Mouse (Mus musculus): ENCODE measurements around the gene Nutf2-ps1.

Nutf2-ps1 gene

GRCm38 (mm10) chr19:53571056-53571455, 17.8 kb downstream of the Nutf2-ps1 start:
- no peak for DNase-seq (ENCODE audit: low read depth, low spot score)

- DNase-seq (ENCODE audit: low read depth, low spot score) = no peak
Observed at GRCm38 (mm10) chr19:53568553-53568952, 20.3 kb downstream of the Nutf2-ps1 start.

- no peak for DNase-seq (ENCODE audit: low read depth, low spot score)
Observed at GRCm38 (mm10) chr19:53567864-53568263, 21.0 kb downstream of the Nutf2-ps1 start.

DNA sequence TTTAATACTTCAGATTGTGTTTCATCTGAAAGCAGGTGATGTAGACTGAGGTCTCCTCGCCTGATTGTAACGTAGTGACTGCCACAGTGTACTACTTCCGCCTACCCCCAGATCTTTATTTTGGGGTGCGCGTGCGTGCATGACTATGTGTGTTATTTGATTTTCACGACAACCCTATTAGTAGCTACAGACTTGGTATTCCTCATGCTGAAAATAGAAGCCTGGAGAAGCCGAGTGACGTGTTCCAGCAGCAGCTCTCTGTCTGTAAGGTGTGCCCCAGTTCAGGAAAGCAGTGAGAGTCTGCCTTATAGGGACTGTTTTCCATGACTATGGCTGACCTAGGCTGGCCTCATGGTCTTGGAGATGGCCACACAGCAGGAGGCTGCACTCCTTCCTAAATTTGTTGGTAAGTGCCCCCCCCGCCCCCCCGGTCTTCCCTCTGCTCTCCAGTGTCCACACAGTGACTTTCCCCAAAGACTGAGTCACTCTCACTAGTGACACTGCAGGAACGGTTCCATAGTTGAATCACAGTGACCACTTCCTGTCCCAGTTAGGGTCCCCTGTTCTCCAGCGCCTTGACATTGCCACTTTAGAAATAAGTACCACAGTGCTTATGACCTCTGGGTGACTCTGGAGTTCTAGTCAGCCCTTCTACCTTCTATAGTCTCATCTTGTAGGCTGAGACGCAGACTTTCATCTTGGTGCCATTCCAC, 23.1 kb downstream of the Nutf2-ps1 start:
- DNase-seq (ENCODE audit: low read depth, low spot score) = no peak

DNA sequence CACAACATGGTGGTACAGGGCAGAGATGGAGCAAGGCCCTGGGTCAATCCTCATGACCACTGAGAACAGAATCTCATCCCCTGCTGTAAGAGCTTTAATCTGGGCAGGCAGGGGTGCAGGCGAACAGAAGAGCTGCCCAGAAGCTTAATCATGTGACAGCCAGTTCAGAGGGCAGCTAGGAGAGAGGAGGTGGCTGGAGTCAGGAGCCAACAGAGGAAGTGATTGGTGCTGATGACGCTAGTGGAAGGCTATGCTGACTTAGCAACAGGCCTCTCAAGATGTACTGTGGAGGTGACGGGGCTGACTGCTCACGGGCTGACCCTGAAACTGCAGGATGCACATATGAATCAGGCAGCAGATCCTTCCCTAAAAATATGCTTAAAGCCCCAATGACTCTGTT, 24.7 kb downstream of the Nutf2-ps1 start:
- no peak for DNase-seq (ENCODE audit: low read depth, low spot score)

GRCm38 (mm10) chr19:53560436-53560835, 28.4 kb downstream of the Nutf2-ps1 start:
- no peak for DNase-seq (ENCODE audit: low read depth, low spot score)

DNA sequence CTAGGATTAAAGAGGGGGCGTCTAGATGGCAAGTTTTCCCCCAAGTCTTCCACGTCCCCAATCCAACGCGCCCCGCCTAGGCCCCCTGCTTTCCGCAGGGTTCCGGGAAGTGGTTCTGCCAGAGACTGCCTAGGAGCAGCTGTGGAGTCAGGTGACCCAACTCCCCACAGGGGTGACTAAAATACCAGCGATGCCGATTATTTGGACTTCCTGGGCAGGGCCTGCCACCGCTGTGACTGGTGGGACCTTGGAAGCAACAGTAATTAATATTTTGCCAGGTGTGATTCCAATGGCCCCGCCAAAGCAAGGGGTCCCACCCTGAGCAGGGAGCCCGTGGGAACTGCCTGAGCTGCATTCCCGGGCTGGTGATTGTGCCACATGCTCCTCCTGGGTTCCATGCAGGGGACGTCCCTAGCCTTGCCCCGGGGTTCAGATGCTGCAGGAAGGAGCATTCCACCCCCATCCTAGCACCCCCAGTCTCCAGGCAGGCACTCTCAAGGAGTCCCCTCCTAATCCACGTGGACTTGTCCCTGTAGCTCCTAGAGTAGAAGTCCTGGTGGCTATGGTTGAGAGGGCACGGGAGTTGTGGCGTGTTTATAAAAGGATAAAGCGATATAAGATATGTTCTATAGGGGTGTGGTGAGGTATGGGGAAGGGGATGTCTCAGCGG, 31.5 kb downstream of the Nutf2-ps1 start:
- no peak for DNase-seq (ENCODE audit: low read depth, low spot score)

GRCm38 (mm10) chr19:53556841-53557240, 32.0 kb downstream of the Nutf2-ps1 start:
- DNase-seq (ENCODE audit: low read depth, low spot score) = no peak

DNA sequence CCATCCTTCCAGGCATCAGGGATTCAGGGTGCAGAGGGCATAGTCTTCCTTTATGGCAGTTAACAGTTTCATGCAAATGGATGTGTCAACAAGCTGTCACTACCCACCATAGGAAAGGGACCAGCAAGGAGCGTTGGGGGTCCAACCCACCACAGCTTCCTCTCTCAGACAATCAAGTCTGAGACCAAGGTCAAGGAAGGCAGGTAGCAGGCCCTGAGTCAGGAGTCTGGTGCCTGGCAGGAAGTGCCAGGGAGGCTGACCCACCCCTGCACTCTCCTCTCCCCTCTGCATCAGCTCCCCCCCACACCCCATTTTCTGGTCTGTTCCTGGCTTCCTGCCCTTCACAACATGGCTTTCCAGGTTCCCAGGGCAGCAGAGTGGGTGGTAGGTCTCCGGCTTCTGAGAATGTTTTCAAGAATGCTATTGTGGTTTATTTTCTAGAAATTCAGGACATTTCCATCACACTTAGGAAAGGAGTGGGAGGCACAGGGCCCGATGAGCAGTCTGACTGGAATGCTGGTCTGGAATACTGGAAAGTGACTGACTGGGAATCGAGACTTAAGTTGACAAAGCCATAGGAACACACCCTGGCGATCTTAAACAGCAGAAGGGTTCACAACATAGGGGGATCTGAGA, 33.8 kb downstream of the Nutf2-ps1 start:
- no peak for DNase-seq (ENCODE audit: low read depth, low spot score)

GRCm38 (mm10) chr19:53554402-53554801, 34.5 kb downstream of the Nutf2-ps1 start:
- DNase-seq (ENCODE audit: low read depth, low spot score) = no peak

DNA sequence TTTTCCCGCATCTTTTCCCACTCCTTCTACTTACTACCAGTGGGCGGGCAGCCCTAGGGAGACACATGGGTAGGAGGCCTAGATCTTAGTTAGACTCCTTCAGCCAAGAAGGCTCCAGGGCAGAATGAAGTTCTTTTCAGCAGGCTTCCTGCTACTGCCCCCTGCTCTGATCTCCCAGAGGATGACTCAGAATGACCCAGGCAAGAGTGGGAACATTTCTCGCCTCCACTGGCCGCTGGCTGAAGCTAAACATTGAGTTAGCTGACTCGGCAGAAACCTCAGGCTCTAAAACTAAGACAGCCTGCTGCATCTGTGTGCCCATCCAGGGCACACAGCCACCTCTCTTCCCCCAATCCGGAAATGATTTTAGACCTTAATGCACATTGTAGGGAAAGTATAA, 36.1 kb downstream of the Nutf2-ps1 start:
- DNase-seq (ENCODE audit: low read depth, low spot score) = no peak

DNA sequence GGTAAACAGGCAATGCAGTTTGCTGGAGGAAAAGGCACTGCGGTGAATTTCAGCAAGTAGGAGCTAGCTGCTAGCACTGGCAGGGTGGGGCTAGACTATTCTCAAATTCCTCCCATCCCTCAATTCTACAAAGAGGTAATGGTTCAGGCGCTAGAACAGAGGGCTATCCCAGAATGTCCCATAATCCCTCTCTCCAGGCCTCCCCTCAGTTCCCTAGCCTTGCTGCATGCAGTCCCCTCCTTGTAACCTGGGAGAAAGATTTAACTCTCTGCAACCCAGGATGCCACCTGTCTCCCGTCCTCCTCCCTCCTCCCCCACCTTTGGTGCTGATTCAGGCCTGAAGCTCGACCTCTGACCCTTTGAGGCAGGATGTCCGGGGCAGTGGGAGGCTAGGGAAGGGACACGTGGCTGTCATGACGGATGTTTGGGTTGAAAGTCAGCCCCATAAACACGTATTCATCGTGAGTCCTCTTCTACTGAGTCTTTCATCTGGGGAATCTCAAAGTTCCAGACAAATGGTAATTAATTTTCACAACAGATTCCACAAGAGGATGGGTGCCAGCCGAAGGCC, 36.6 kb downstream of the Nutf2-ps1 start:
- DNase-seq (ENCODE audit: low read depth, low spot score) = no peak

DNA sequence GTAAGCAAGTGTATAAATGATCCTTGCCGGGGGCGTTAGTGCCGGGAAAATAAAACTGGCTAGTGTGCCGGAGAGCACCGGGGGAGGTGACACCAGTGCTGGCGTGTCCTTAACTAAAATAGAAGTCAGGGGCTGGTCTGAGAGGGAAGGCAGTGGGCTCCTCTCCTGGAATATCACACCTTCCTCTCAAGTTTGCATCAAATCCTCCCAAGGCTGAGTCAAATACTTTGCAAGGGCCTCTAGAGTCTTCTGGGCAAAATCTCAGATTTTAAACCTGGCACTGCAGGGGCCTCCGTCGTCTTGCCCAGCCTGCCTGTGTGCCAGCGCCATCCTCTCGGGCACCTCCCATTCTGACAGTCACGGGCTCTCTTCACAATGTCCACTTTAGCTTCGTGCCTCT, 37.9 kb downstream of the Nutf2-ps1 start:
- DNase-seq (ENCODE audit: low read depth, low spot score) = no peak

DNA sequence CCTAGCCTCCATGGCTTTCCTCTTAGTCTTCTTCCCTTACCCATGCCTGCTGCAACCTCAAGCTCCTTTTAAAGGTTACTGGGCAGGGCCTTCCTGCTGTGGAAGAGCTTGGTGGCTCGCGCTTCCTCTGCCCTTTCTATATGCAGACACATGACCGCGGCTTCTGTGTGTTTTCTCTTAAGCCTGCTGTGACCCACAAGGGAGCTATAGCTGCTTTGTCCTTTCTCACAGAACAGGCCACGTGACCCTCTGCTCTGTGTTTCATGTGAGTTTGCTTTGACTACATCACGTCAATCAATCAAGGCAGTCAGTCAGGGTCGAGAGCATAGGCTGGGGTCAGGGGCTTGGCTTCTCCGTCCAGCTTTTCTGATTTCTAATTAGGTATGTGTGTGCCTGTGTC, 41.3 kb downstream of the Nutf2-ps1 start:
- no peak for DNase-seq (ENCODE audit: low read depth, low spot score)

DNA sequence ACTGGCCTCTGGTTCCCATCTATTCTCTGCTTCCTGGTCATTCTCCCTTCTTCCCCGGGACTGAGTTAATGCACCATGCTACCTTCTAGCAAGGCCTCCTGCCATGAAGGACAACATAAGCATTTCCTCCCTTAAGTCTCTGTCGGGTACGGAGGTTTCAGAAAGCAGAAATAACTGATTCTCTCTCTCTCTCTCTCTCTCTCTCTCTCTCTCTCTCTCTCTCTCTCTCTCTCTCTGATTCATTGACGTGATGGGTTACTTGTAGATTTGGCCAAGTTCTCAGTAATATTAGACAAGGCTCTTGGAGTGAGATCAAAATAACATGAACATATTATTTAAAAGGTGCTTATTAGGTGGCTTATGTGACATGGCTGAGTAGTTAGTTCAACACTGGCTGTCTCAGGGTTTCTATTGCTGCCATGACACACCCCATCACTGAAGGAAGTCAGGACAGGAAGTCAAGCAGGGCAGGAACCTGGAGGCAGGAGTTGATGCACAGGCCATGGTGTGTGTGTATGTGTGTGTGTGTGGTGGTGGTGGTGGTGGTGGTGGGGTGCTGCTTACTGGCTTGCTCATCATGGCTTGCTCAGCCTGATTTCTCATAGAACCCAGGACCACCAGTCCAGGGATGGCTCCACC, 43.8 kb downstream of the Nutf2-ps1 start:
- DNase-seq (ENCODE audit: low read depth, low spot score) = no peak

DNA sequence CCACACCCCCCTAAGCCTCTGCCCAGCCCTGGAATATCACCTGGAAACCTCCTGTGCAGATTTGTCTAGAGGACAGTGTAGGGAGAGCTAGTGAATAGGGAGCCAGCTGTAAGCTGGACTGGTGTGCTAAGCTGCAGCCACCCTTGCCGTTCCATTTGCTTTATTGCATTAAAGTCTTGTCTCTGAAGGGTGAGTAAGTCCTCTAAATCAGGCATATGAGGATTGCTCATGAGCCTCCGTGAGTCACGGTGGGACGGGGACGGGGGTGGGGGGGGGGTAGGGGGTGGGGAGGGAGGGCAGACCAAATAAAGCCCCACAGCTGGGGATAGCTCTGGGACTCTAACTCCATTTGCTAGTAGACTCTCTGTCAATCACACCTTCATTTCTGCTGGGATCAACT, 45.3 kb downstream of the Nutf2-ps1 start:
- DNase-seq (ENCODE audit: low read depth, low spot score) = no peak

GRCm38 (mm10) chr19:53539296-53539695, 49.6 kb downstream of the Nutf2-ps1 start:
- no peak for DNase-seq (ENCODE audit: low read depth, low spot score)

DNA sequence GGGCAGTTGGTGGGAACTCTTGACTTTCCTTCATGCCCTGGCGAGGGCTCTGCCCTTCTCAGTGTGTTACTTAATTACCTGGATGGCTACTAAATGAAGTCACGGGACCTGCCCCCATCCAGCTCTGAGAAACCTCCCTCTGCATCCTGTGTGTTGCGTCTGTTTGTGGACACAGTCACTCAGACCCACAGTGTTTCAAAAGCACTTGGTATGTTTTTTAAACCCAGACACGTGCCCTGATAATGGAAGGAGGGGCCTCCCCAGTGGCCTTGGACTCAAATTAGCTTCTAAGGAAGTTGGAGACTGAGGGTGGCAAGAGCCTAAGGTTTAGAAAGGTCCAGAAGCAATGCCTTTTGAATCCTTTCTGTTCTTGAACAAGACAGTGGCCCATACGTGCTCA, 50.1 kb downstream of the Nutf2-ps1 start:
- DNase-seq (ENCODE audit: low read depth, low spot score) = no peak

All from retina, postnatal 7 days (tissue).